Mouse (Mus musculus) liver, embryonic 14.5 days (tissue): ENCODE measurements around the gene Shcbp1l.
"Not testable (repeated sequence)": the region's sequence is repeated elsewhere in the genome, so short reads cannot be mapped to it uniquely, and the experiment has no call there.

ENCODE experiments used
- CTCF ChIP-seq: IDR thresholded peaks from 2 replicates; pipeline ENCODE4 v1.5.1; 2016; ENCODE audit warnings: antibody characterized with exemption, low read depth, control low read depth
- EP300 ChIP-seq: IDR thresholded peaks from 2 replicates; pipeline ENCODE4 v1.6.1; 2016; ENCODE audit warnings: antibody characterized with exemption, low read depth

GRCm38 (mm10) chr1:153407641-153408040, 17.3 kb upstream of the Shcbp1l start:
- not testable (repeated sequence) for TF ChIP-seq EP300, CTCF
